ENCODE assay signal across 31 mouse cellular contexts in the genomic region with DNA sequence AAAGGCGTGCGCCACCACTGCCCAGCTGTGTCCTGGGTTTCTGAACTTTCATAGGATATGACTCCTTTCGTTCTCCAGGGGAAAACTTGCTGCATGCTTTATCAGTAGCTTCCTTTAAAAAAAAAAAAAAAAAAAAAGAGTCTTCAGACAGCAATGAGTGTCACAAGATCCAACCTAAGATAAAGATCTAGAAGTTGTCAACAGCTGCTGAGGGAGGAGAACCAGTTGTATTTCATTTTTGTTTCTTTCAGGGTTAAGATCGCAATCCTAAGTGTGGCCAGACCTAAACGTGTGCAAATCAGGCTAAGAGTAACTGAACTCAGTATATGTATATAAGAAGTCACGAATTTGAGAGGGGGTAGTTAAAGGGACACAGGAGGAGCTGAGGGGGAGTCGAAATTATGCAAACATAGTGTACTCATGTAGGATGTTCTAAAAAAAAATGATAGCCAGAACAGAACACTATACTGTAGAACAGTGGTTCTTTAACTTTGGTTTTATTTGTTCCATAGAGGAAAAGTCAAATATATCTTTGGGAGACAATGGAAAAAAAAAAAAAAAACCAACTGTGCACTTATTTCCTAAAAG. TPM values are rescaled to one million over a fixed set of nuclear protein-coding genes. Genes with fewer than 3 reads are reported as not detected.
DNase-seq lines count a peak whose midpoint lies in the region; ATAC-seq and TF ChIP-seq lines count a peak whose summit lies in the region.
"Had no signal": no experiment of that assay in that cellular context is flagged by ENCODE, and none has a peak within 500 bp of the region (broad histone marks: within the 10 kb centered on the region; RNA-seq: fewer than 3 reads in every experiment).

No protein-coding gene starts in this region.

- WGBS in intestine, postnatal 0 days = 64% methylated on average over 7 of the region's 7 CpGs

- H3K27ac ChIP-seq in MEL (ENCODE audit: control insufficient read depth, low read depth, low read length) = no peak overlapping the region
- no peak overlapping the region for H3K27ac ChIP-seq in intestine, postnatal 0 days (ENCODE audit: low read depth, low read length)
- H3K27ac ChIP-seq: forebrain, embryonic 13.5 days; layer of hippocampus, adult 2 months; limb, embryonic 13.5 days; liver, embryonic 12.5 days; midbrain, embryonic 13.5 days; neural tube, embryonic 12.5 days had no signal

- H3K27me3 ChIP-seq in MEL (ENCODE audit: control insufficient read depth in 1 of 2, insufficient read depth in 2 of 2, low read length in 2 of 2) = no peaks in the 10 kb centered on the region
- no peaks in the 10 kb centered on the region for H3K27me3 ChIP-seq in intestine, postnatal 0 days (replicated peaks; ENCODE audit: control insufficient read depth, insufficient read depth, low read length)
- H3K27me3 ChIP-seq: forebrain, embryonic 13.5 days; limb, embryonic 13.5 days; liver, embryonic 12.5 days; midbrain, embryonic 13.5 days; neural tube, embryonic 12.5 days had no signal

- TF ChIP-seq RAD21 in MEL (IDR thresholded peaks at IDR 0.05; ENCODE audit: low read depth, low read length) = no peak

- peaks cover 0 to 6% of the 10 kb centered on the region in 2 experiments; a peak in 2 of 4 replicates for H3K36me3 ChIP-seq in MEL (ENCODE audit: control insufficient read depth in 1 of 2, insufficient read depth in 2 of 2, low read length in 2 of 2)
- no peaks in the 10 kb centered on the region for H3K36me3 ChIP-seq in intestine, postnatal 0 days (ENCODE audit: control insufficient read depth, insufficient read depth)
- H3K36me3 ChIP-seq: limb, embryonic 13.5 days; liver, embryonic 12.5 days; midbrain, embryonic 13.5 days; neural tube, embryonic 12.5 days had no signal

- TF ChIP-seq CTCF in MEL (IDR thresholded peaks at IDR 0.05 in 2 of 3, conservative IDR thresholded peaks at IDR 0.05 in 1 of 3; ENCODE audit: control insufficient read depth in 1 of 3, insufficient read depth in 1 of 3, low read depth in 2 of 3, low read length in 3 of 3, poor library complexity in 1 of 3, severe bottlenecking in 1 of 3) = no peak
- TF ChIP-seq CTCF in intestine, postnatal 0 days (IDR thresholded peaks at IDR 0.05; ENCODE audit: low read depth) = no peak

- DNase-seq in frontal cortex, postnatal 25 days (ENCODE audit: low spot score in 2 of 2) = no peak
- DNase-seq in 3T3-L1 (ENCODE audit: low read depth, low spot score) (peak; percentile 32), MEL (ENCODE audit: low read depth, low spot score) (no peak)
- DNase-seq in cerebellum, adult 11 months = no peak
- no peak for DNase-seq in kidney, postnatal 36 days
- DNase-seq: adrenal gland, postnatal 36 days; cerebellum, adult 18-20 months; heart, postnatal 10 days; kidney, adult 8-10 months; kidney, postnatal 10 days; layer of hippocampus, postnatal 36 days; lung, adult 2 months; lung, postnatal 14 days; retina, postnatal 1 day; right cerebral cortex, postnatal 25 days; spleen, adult 18-20 months had no signal

- no peak overlapping the region for H3K4me2 ChIP-seq in intestine, postnatal 0 days (replicated peaks; ENCODE audit: low read depth)
- H3K4me2 ChIP-seq: forebrain, embryonic 13.5 days; heart, embryonic 11.5 days; limb, embryonic 13.5 days; liver, embryonic 12.5 days; midbrain, embryonic 13.5 days; neural tube, embryonic 12.5 days had no signal

- H3K9ac ChIP-seq in MEL (ENCODE audit: control insufficient read depth, low read depth, low read length, poor library complexity, severe bottlenecking) = no peak overlapping the region
- no peak overlapping the region for H3K9ac ChIP-seq in intestine, postnatal 0 days (ENCODE audit: low read depth, low read length)
- H3K9ac ChIP-seq: forebrain, embryonic 13.5 days; limb, embryonic 13.5 days; liver, embryonic 12.5 days; midbrain, embryonic 13.5 days; neural tube, embryonic 12.5 days had no signal

- peak overlapping the region in 1 of 2 experiments; percentile 24; a peak in 2 of 4 replicates for H3K4me3 ChIP-seq in MEL (ENCODE audit: control insufficient read depth in 1 of 2, insufficient read depth in 1 of 2, low read depth in 2 of 2, low read length in 2 of 2)
- no peak overlapping the region for H3K4me3 ChIP-seq in intestine, postnatal 0 days (ENCODE audit: low read depth, low read length)
- H3K4me3 ChIP-seq: forebrain, embryonic 13.5 days; layer of hippocampus, adult 2 months; limb, embryonic 13.5 days; liver, embryonic 12.5 days; midbrain, embryonic 13.5 days; neural tube, embryonic 12.5 days had no signal

- no peaks in the 10 kb centered on the region for H3K79me2 ChIP-seq in MEL (ENCODE audit: control insufficient read depth, insufficient read depth, low read length, poor library complexity)

- TF ChIP-seq EP300 in MEL (IDR thresholded peaks at IDR 0.05; ENCODE audit: low read depth in 1 of 2, low read length in 2 of 2) = peak in 1 of 2 experiments; percentile 32; a peak in 2 of 4 replicates

- no peaks in the 10 kb centered on the region for H3K9me3 ChIP-seq in MEL (replicated peaks; ENCODE audit: insufficient read depth, low read length)
- H3K9me3 ChIP-seq in intestine, postnatal 0 days (ENCODE audit: control insufficient read depth) = no peaks in the 10 kb centered on the region
- H3K9me3 ChIP-seq: forebrain, embryonic 13.5 days; limb, embryonic 13.5 days; liver, embryonic 12.5 days; midbrain, embryonic 13.5 days; neural tube, embryonic 12.5 days had no signal

- peaks cover 0 to 2% of the 10 kb centered on the region in 2 experiments; a peak in 1 of 4 replicates for H3K4me1 ChIP-seq in MEL (ENCODE audit: control insufficient read depth in 1 of 2, insufficient read depth in 2 of 2, low read length in 2 of 2)
- H3K4me1 ChIP-seq in intestine, postnatal 0 days (replicated peaks; ENCODE audit: control insufficient read depth, insufficient read depth, low read length) = no peaks in the 10 kb centered on the region
- H3K4me1 ChIP-seq: forebrain, embryonic 13.5 days; liver, embryonic 12.5 days; midbrain, embryonic 13.5 days; neural tube, embryonic 12.5 days had no signal

- ATAC-seq in frontal cortex, adult (ENCODE audit: low TSS enrichment) = peak; percentile 94
- peak; percentile 38; the same call in 1 of the 2 replicates for ATAC-seq in granulocyte monocyte progenitor cell, adult 5-6 weeks (replicated peaks; ENCODE audit: poor library complexity, severe bottlenecking)
- no peak for ATAC-seq in intestine, postnatal 0 days
- ATAC-seq: forebrain, embryonic 13.5 days; inflammation-experienced regulatory T-cells, adult 6 months; liver, embryonic 12.5 days; midbrain, embryonic 13.5 days had no signal

- no peak for TF ChIP-seq POLR2A in MEL (IDR thresholded peaks at IDR 0.05; ENCODE audit: control insufficient read depth in 1 of 2, insufficient read depth in 1 of 2, low read depth in 1 of 2, low read length in 2 of 2, poor library complexity in 1 of 2)

TF ChIP-seq in MEL, 35 proteins besides CTCF, POLR2A, EP300 and RAD21:
- TF ChIP-seq USF1 (IDR thresholded peaks at IDR 0.05; ENCODE audit: low read depth, low read length) (no peak), JUND (IDR thresholded peaks at IDR 0.05; ENCODE audit: low read depth, low read length) (no peak), SIN3A (IDR thresholded peaks at IDR 0.05; ENCODE audit: low read length) (0 out of 2 replicates have a peak, but pooled peaks have one; percentile 41), MAFK (IDR thresholded peaks at IDR 0.05; ENCODE audit: borderline replicate concordance, low read depth, low read length) (no peak), ZNF384 (IDR thresholded peaks at IDR 0.05; ENCODE audit: low read depth, low read length) (peak; percentile 94), GATA1 (IDR thresholded peaks at IDR 0.05; ENCODE audit: low read depth, low read length) (peak; percentile 56; the same call in 1 of the 2 replicates), NELFE (IDR thresholded peaks at IDR 0.05; ENCODE audit: low read depth, low read length) (no peak), ETS1 (IDR thresholded peaks at IDR 0.05; ENCODE audit: low read depth, low read length) (peak; percentile 66)

RNA-seq across cellular contexts. Expression of gene Wnk1, which starts 9.3 kb away (rescaled TPM):
- 31.6 and 39.0 TPM in 2 replicates for total RNA-seq in MEL (2012; rRNA removed)
- 100 to 1,000 TPM; 104 to 735 TPM for polyA plus RNA-seq in MEL (2012; ENCODE audit: insufficient read depth in 1 of 2, insufficient read length in 2 of 2, low read depth in 1 of 2, low replicate concordance in 2 of 2, missing spikeins in 1 of 2)
- total RNA-seq in granulocyte monocyte progenitor cell, adult 5-6 weeks (2014; fragmentation: Nextera tagmentation) = 245 and 250 TPM in 2 replicates
- total RNA-seq in granulocyte monocyte progenitor cell, adult 5-6 weeks (2017) = 163 and 168 TPM in 2 replicates
- polyA plus RNA-seq in intestine, postnatal 0 days (2015; fragmentation: Nextera tagmentation; extraction: Ambion mirVana) = 36.9 and 40.6 TPM in 2 replicates

RNA-seq across cellular contexts. Expression of gene Ninj2, which starts 45.4 kb away (rescaled TPM):
- not detected in 2 replicates for total RNA-seq in MEL (2012; rRNA removed)
- under 1 TPM in 1 of 2 experiments, not detected in 1; 0.08 TPM for polyA plus RNA-seq in MEL (2012; ENCODE audit: insufficient read depth in 1 of 2, insufficient read length in 2 of 2, low read depth in 1 of 2, low replicate concordance in 2 of 2, missing spikeins in 1 of 2)
- total RNA-seq in granulocyte monocyte progenitor cell, adult 5-6 weeks (2014; fragmentation: Nextera tagmentation) = not detected in 2 replicates
- total RNA-seq in granulocyte monocyte progenitor cell, adult 5-6 weeks (2017) = not detected in 2 replicates
- not detected in 2 replicates for polyA plus RNA-seq in intestine, postnatal 0 days (2015; fragmentation: Nextera tagmentation; extraction: Ambion mirVana)
- total RNA-seq: adrenal gland, adult 18-20 months; adrenal gland, postnatal 36 days; gastrocnemius, adult 8-10 months; heart, postnatal 10 days; megakaryocyte, adult 5-6 weeks had no signal
- polyA plus RNA-seq: forebrain, embryonic 13.5 days; heart, embryonic 11.5 days; hindbrain, embryonic 11.5 days; liver, embryonic 12.5 days; midbrain, embryonic 13.5 days; neural tube, embryonic 12.5 days had no signal
